Mouse (Mus musculus) right cerebral cortex, postnatal 25 days (tissue): ENCODE data around the gene Dnaaf3.

ENCODE experiments used
- DNase-seq: peaks from one replicate; pipeline ENCODE4 v3.0.0; 2022

The Dnaaf3 gene

DNA sequence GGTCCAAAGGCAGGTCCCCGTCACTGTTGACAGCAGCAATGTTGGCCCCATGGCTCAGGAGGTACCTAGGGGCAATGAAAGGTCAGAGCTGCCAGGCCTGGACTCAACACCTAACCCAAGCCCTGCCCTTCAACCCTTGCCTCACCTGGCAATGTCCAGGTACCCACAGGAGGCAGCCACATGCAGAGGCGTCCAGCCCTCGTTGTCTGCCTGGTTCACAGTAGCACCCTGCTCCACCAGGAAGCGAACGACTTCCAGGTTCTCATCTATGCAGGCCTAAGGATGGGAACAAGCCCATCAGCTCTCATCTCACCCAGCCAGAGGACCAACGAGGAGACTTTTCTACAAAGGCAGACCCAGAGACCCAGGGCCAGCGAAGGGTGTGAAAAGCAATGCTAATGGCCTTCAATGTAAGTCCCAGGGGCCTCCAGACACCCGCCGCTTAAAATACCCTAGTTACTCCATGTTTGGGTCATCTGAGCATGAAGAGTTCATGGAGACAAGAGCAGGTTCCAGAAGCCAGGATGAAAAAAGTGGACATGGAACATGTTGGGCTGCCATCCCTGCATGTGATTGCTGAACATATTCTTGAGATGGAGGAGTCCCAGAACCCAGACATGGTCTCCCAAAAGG lies 34.9 kb downstream of the Dnaaf3 start:
- DNase-seq, result no peak

DNA sequence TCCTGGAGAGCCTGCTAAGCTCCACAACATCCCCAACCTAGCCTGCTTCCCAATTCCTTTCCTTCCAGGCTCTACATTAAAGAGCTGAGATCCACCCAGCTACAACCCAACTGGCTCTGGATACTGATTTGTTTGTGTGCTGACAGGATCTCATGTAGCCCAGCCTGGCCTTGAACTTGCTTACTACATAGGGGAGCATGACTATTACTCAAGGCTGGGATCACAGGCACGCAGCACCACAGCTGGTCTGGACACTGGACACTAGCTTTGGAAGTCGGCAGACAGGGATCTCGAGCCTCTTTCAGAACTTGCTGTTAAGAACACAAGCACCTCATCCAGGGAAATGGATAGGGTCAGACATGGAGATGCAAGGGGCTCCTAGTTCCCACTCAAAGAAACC lies 35.8 kb downstream of the Dnaaf3 start:
- DNase-seq, result no peak

DNA sequence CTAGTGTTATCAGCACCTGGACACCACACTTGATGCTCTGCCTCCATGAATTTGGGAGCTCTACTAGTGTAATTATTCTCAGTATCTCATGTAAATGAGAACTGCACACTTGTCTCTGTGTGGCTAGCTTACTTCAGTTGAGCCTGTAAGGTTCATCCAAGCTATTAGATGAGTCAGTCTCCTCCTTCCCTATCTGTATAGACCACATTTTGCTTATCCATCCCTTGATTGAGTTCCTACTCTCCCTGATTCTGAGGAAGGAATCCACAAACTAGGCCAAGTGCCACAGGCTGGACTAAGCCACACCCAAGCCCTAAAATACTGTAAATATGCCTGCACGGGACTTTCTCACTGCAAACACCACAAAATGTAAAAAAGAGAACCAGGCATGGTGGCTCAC lies 38.3 kb downstream of the Dnaaf3 start:
- DNase-seq, result no peak

DNA sequence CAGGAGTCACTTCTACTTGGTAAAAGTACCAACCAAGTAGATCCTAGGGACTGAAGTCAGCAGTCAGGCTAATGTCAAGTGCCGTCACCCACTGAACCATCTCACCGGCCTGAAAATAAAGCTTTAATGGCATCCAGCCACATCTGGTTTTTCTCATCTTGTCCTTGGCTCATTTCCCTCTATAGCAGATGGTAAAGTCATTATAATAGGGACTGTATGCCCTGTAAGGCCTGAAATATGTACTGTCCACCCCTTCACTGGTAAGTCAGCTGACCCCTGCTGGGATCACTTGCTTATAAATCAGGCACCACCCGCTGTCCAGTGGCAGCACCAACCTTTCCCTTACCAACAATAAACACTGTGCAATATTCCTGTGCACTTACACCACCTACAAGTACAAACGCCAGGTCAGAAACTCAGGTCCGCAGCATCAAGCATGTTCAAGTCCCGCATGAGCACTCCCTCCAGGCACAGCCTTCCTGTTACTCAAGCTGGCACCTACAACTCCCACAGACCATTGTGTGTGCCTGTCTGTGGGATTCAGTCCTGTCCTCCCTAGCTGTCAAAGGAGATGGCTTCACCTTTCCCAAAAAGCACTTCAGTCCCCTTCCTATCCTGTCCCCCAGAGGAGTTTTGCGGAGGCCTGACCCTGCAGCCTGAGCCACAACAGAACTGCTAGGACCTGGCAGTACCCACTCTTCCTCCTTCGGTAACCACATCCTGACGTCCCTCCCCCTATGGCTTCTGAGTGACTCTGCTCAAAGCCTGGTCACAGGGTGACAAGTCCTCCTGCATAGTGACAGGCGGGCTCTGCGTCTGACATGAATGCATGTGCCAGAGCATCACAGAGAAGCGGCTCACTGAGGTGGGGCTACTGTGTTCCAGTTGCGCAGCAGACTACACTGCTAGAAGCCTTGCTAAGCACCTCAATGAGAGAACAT lies 39.7 kb downstream of the Dnaaf3 start:
- no peak for DNase-seq

DNA sequence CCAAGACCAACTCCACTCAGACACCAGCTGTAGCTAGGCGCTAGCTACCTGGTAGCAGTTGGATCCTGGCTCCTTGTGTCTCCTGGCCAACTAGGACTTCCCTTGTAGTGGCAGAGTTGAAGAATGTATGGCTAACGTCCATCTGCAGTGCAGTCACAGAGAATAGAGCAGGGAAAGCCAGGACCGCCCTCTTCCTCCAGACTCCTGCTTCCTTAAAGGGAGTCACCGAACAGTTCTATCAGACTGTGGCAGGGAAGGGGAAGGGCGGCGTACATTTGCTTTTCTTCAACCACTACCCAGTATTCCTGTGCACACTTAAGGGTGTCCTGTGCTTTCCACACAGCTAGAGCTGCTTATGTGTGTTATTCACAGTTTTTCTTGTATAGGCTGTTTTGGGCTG lies 40.9 kb downstream of the Dnaaf3 start:
- DNase-seq, result no peak

DNA sequence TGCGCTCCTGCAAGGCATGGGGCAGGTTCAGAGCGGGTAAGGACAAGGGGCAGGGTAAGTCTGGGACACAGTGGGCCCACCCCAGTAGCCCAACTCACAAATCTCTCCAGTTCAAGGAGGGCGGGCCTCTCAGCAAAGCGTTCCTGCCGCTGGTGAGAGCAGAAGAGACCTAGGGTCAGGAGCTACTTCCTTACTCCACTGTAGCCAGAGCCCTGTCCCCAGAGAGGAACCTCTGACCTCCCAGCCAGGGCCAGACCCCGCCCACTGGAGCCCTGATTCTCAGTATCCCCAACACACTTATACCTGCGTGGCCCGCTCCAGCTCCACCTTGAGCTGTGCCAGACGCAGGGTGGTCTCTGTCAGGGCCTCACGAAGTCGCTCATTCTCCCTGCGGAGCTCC lies 50.0 kb downstream of the Dnaaf3 start:
- DNase-seq, result no peak

DNA sequence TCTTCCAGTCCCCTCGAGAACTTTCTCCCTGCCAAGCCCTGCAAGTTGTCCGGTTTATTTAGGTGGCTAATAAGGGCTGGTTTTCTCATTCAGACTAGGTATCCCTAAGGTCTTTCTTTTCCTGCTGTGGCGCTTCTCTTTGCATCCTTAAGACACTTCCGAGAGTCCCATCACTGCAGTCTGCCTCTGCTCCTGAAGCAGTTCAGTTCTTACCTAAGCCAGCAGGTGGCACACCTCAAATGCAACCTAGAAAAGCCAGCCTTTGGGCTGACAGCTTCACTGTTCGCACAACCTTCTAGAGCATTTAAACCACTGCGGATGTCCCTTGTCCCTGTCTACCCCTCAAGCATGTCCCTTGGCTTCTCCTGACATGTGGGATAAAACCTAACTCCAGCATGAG lies 52.6 kb downstream of the Dnaaf3 start:
- DNase-seq, result peak; percentile 49

DNA sequence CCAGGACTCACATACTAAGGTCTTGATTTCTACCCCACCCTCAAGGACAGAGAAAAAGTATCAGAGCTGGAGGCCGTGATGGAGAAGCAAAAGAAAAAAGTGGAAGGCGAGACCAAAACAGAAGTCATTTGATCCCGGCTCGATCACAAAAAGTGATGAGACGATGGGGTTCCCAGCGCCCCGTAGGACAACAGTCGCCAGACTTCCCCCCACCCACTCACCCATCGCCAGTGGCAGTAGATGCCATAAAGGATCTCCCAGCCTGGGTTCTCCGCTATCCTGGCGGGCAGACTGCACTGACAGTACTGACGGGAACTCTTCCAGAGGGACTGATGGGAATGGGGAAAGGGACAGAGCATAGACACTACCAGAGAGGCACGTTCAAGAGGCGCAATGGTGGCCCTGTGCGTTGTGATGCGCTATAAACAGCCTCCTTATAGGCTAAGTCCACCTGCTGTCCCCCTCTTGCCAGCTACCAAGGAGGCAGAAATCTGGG lies 53.4 kb downstream of the Dnaaf3 start:
- no peak for DNase-seq

DNA sequence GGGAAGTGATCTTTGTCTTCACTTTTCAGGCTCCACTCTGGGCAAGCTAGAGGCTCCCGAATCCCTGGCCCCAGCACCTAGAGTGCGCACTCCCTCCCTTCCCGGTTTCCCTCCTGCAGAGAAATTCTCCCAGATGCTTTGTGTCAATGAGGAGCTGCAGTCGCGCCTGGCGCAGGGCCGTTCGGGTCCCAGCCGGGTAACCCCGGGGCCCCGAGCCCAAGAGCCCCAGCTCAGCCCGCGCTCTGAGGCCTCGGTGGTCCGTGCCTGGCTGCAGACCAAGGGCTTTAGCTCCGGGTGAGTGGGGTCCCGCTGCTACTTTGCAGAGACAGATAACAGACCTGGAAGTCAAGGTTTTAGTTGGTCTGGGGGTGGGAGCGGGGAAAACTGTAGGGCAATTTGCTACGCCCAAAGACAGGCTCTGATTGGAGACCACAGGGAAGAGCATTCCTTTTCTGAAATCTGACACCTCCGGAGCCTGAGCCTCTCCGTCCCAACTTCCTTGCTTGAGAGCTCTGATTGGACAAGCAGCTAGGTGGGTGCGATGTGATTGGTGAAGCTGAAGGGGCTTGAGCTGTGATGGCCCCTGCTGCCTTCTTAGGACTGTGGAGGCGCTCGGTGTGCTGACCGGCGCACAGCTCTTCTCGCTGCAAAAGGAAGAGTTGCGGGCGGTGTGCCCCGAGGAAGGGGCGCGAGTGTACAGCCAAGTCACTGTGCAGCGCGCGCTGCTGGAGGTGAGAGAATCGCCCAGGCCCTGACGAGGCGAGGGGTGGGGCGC lies 54.0 kb downstream of the Dnaaf3 start:
- peak; percentile 61 for DNase-seq

DNA sequence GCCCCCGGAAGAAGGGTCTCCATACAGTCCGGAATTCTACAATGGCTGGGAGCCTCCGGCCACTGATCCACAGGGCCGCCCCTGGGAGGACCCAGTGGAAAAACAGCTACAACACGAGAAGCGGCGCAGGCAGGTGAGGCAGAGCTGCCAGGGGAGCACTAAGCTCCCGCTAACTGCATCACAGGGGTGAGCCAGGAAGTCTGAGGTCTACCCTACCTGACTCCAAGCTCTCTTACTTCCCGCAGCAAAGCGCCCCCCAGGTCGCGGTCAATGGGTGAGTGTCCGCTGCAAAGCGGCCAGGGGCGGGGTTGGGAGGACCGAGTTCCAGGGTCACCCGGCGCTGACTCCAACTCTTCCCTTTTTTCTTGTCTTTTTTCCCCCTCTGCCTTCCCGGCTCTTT lies 58.3 kb downstream of the Dnaaf3 start:
- no peak for DNase-seq
